Mouse (Mus musculus) embryonic facial prominence, embryonic 10.5 days (tissue): ENCODE measurements around the gene Krt33a. TPM values are rescaled to one million over a fixed set of nuclear protein-coding genes. Genes with fewer than 3 reads are reported as not detected.

Experiments used
- DNase-seq: peaks from one replicate; pipeline ENCODE4 v3.0.0-alpha.2; 2017; ENCODE audit warnings: low spot score
- H3K27ac ChIP-seq: fragments of 300-500 bp; sonication (generic); replicated peaks from 2 replicates; pipeline ENCODE4 v1.5.1; 2016; ENCODE audit warnings: mild to moderate bottlenecking
- H3K27me3 ChIP-seq: fragments of 300-500 bp; sonication (generic); replicated peaks from 2 replicates; pipeline ENCODE4 v1.6.1; 2016; ENCODE audit warnings: low read depth, mild to moderate bottlenecking; ENCODE audit not compliant: poor library complexity, severe bottlenecking
- H3K36me3 ChIP-seq: fragments of 300-500 bp; sonication (generic); replicated peaks from 2 replicates; pipeline ENCODE4 v1.6.1; 2016; ENCODE audit warnings: mild to moderate bottlenecking, moderate library complexity
- H3K4me1 ChIP-seq: fragments of 300-500 bp; sonication (generic); 2 replicates; pipeline ENCODE4 v1.6.1; 2016
- H3K4me3 ChIP-seq: fragments of 300-500 bp; sonication (generic); 2 replicates; pipeline ENCODE4 v1.5.1; 2016; ENCODE audit warnings: mild to moderate bottlenecking, moderate library complexity
- H3K9me3 ChIP-seq: fragments of 300-500 bp; sonication (generic); 2 replicates; pipeline ENCODE4 v1.6.1; 2016; ENCODE audit warnings: mild to moderate bottlenecking
- WGBS: fragments of 180-500 bp; shearing (Covaris S2); methylation state at CpG from one replicate; pipeline ENCODE4 v1.1.7; 2016; 5-methylcytosine and 5-hydroxymethylcytosine counted together
- polyA plus RNA-seq: library from polyadenylated mRNA; unstranded; fragments of >200 nt; fragmentation: Nextera tagmentation; extraction: Ambion mirVana; gene quantifications from 2 replicates; pipeline ENCODE4 v1.2.1, GENCODE M21; 2016

The Krt33a gene
- polyA plus RNA-seq, result not detected in 2 replicates

- Histone ChIP-seq H3K27ac (no peak within 1 kb of the TSS), H3K9me3 (no peaks in the 10 kb centered on the region), H3K4me1 (no peaks in the 10 kb centered on the region), H3K36me3 (no peaks in the 10 kb centered on the region), H3K4me3 (no peak within 1 kb of the TSS), H3K27me3 (no peaks in the 10 kb centered on the region)
- WGBS, result 89% methylated on average over 4 of the region's 4 CpGs
- DNase-seq, result no peak
These were observed at the start of gene Krt33a for GRCm38 (mm10) chr11:100016112-100016511. Krt33a (minus strand) TSS chr11:100016212.

GRCm38 (mm10) chr11:100058875-100059274 lies 42.9 kb upstream of the Krt33a start:
- no peak overlapping the region for H3K27ac ChIP-seq
- no peaks in the 10 kb centered on the region for H3K27me3 ChIP-seq
- WGBS, result 74% methylated on average over 8 of the region's 8 CpGs
- H3K36me3 ChIP-seq, result no peaks in the 10 kb centered on the region
- H3K9me3 ChIP-seq, result no peaks in the 10 kb centered on the region
- H3K4me1 ChIP-seq, result no peaks in the 10 kb centered on the region
- DNase-seq, result no peak
- H3K4me3 ChIP-seq, result no peak overlapping the region

- Histone ChIP-seq H3K9me3 (no peaks in the 10 kb centered on the region), H3K36me3 (no peaks in the 10 kb centered on the region), H3K27me3 (no peaks in the 10 kb centered on the region), H3K4me3 (no peak overlapping the region), H3K4me1 (no peaks in the 10 kb centered on the region), H3K27ac (no peak overlapping the region)
- 77% methylated on average over 9 of the region's 9 CpGs for WGBS
- no peak for DNase-seq
These were observed 40.0 kb upstream of the Krt33a start for GRCm38 (mm10) chr11:100055686-100056655.

DNA sequence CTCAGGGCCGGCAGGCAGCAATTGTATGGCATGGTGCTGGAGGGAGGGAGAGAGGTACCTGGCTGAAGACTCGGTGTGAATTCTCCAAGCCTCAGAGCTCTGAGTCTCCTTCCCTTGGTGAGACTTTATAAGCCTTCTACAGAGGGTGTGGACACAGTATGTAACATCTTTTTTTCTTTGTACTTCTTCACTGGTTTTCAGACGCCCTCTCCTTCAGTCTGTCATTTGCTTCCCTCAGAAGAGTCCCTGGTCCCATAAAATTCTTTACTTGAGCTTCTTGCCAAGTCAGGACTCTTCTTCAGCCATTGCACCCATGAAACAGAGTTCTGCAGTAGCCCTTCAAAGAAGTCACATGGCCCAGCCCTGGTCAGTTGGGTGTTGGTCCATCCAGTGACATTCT lies 34.4 kb upstream of the Krt33a start, which contains the start of gene Krt31:
TSS of gene Krt31 (minus strand) at position 101 of the 400 bp plus-strand sequence.
- Histone ChIP-seq H3K27me3 (no peaks in the 10 kb centered on the region), H3K27ac (no peak within 1 kb of the TSS), H3K4me3 (no peak within 1 kb of the TSS), H3K4me1 (no peaks in the 10 kb centered on the region), H3K9me3 (no peaks in the 10 kb centered on the region), H3K36me3 (no peaks in the 10 kb centered on the region)
- no peak for DNase-seq
- whole genome bisulfite sequencing, result 86% methylated on average over 3 of the region's 3 CpGs

DNA sequence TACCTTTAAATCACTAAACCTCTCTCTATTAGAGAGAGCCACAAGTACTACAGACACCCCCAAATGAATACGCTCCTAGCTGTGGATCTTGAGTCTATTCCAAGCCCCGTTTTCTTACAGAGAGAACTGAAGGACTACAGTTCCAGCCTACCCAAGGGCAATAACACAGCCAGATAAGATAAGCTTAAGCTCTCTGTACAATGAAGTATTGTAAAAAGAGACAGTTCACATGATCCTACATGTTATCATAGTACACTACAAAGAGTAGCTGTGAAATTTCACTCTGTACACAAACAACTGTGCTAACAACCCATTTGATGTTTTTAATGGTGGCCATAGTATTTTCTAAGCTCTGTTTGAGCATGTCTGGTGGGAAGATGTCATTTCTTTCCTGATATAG lies 31.2 kb upstream of the Krt33a start:
- H3K4me1 ChIP-seq, result no peaks in the 10 kb centered on the region
- no peak overlapping the region for H3K4me3 ChIP-seq
- no peaks in the 10 kb centered on the region for H3K27me3 ChIP-seq
- no peaks in the 10 kb centered on the region for H3K36me3 ChIP-seq
- H3K27ac ChIP-seq, result no peak overlapping the region
- 91% methylated on average over 2 of the region's 2 CpGs for WGBS
- no peaks in the 10 kb centered on the region for H3K9me3 ChIP-seq
- no peak for DNase-seq

DNA sequence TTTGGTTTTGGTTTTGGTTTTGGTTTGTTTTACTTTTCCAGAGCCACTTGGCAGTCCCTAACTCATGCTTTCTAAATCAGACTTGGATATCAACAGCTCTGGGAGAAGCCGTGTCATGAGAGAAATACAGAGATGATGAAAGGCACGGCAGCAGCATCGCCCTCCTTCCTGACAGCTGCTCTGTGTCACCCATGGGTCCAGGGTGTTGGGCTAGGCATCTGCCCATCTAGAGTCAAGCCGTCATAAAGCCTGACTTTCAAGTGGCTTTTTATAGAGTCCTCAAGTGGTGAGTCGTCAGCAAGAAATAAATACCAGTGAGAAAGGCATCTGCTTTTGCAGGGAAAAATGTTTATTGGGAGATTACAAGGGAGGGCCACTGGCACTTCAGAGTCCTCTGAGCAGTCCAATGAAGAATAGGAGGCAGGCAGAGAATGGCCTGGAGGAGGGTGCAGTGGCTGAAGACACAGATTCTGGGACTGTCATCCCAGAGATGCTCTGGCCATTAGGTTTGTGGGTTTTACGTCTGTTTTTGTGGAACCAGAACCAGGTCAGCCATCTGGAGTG lies 30.4 kb upstream of the Krt33a start:
- 93% methylated on average over 6 of the region's 6 CpGs for WGBS
- Histone ChIP-seq H3K9me3 (no peaks in the 10 kb centered on the region), H3K27me3 (no peaks in the 10 kb centered on the region), H3K4me1 (no peaks in the 10 kb centered on the region), H3K4me3 (no peak overlapping the region), H3K36me3 (no peaks in the 10 kb centered on the region), H3K27ac (no peak overlapping the region)
- no peak for DNase-seq

GRCm38 (mm10) chr11:100041454-100041853 lies 25.4 kb upstream of the Krt33a start, which contains the start of gene Krt34:
Krt34 (minus strand) TSS chr11:100041554.
- Histone ChIP-seq H3K4me1 (no peaks in the 10 kb centered on the region), H3K36me3 (no peaks in the 10 kb centered on the region), H3K4me3 (no peak within 1 kb of the TSS), H3K27me3 (no peaks in the 10 kb centered on the region), H3K27ac (no peak within 1 kb of the TSS), H3K9me3 (no peaks in the 10 kb centered on the region)
- no peak for DNase-seq
- 89% methylated on average over 6 of the region's 6 CpGs for WGBS

- WGBS, result 92% methylated on average over 6 of the region's 6 CpGs
- no peaks in the 10 kb centered on the region for H3K27me3 ChIP-seq
- no peak within 1 kb of the TSS for H3K27ac ChIP-seq
- no peak for DNase-seq
- H3K4me1 ChIP-seq, result no peaks in the 10 kb centered on the region
- no peaks in the 10 kb centered on the region for H3K36me3 ChIP-seq
- H3K4me3 ChIP-seq, result no peak within 1 kb of the TSS
- H3K9me3 ChIP-seq, result no peaks in the 10 kb centered on the region
These were observed 13.8 kb upstream of the Krt33a start, which contains the start of gene Krt33b for GRCm38 (mm10) chr11:100029768-100030167. Krt33b (minus strand) TSS chr11:100029868.

DNA sequence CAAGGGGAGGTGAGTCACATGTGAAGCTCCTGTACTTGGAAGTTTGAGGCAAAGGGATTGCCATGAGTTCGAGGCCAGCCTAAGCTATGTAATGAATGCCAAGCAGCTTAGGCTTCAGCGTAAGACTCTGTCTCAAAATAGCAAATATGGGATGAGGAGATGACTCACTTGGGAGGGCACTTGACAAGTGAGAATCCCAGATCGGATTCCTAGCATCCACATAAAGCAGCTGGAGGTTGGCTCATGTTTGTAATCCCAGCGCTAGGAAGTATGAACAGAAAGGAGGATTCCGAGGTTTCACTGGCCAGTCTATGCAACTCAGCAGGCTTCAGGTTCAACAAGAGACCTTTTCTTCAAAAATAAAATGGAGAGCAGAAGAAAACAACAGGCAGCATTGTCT lies 5.4 kb upstream of the Krt33a start:
- Histone ChIP-seq H3K4me3 (no peak overlapping the region), H3K36me3 (no peaks in the 10 kb centered on the region), H3K27me3 (no peaks in the 10 kb centered on the region), H3K27ac (no peak overlapping the region), H3K9me3 (no peaks in the 10 kb centered on the region), H3K4me1 (no peaks in the 10 kb centered on the region)
- WGBS, result 83% methylated on average over 5 of the region's 5 CpGs
- no peak for DNase-seq

DNA sequence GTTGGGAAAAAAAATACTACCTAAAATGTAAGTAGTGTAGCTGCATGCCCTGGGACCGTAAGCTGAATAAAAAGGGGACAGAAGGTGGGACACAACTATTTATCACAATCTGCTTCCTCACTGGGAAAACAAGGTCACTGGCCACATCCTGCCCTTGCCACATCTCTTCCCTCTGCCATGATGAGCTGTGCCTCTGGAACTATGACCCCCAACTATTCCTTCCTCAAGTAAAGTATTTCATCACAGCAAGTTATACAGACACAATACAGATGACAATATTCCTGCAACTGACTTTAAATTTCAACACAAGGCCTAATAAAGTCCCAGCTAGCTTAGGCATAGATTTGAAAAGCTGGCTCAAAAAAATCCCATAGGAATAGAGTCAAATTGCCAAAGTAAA lies 3.5 kb upstream of the Krt33a start:
- Histone ChIP-seq H3K27me3 (no peaks in the 10 kb centered on the region), H3K36me3 (no peaks in the 10 kb centered on the region), H3K27ac (no peak overlapping the region), H3K9me3 (no peaks in the 10 kb centered on the region), H3K4me1 (no peaks in the 10 kb centered on the region), H3K4me3 (no peak overlapping the region)
- no peak for DNase-seq
- 95% methylated on average over 1 of the region's 1 CpGs for WGBS

- Histone ChIP-seq H3K27ac (no peak overlapping the region), H3K4me3 (no peak overlapping the region), H3K4me1 (no peaks in the 10 kb centered on the region), H3K36me3 (no peaks in the 10 kb centered on the region), H3K9me3 (no peaks in the 10 kb centered on the region), H3K27me3 (no peaks in the 10 kb centered on the region)
- DNase-seq, result no peak
- 73% methylated on average over 4 of the region's 4 CpGs for WGBS
These were observed 2.3 kb downstream of the Krt33a start for GRCm38 (mm10) chr11:100013691-100014171.

GRCm38 (mm10) chr11:100010682-100011081 lies 5.3 kb downstream of the Krt33a start:
- 82% methylated on average over 5 of the region's 5 CpGs for WGBS
- Histone ChIP-seq H3K9me3 (no peaks in the 10 kb centered on the region), H3K4me1 (no peaks in the 10 kb centered on the region), H3K27me3 (no peaks in the 10 kb centered on the region), H3K27ac (no peak overlapping the region), H3K4me3 (no peak overlapping the region), H3K36me3 (no peaks in the 10 kb centered on the region)
- DNase-seq, result no peak

GRCm38 (mm10) chr11:100008336-100008735 lies 7.7 kb downstream of the Krt33a start:
- Histone ChIP-seq H3K4me1 (no peaks in the 10 kb centered on the region), H3K4me3 (no peak overlapping the region), H3K36me3 (no peaks in the 10 kb centered on the region), H3K27ac (no peak overlapping the region), H3K9me3 (no peaks in the 10 kb centered on the region), H3K27me3 (no peaks in the 10 kb centered on the region)
- 89% methylated on average over 5 of the region's 5 CpGs for WGBS
- no peak for DNase-seq
